Mouse (Mus musculus): ENCODE data around the gene Shisa7. TPM values are rescaled to one million over a fixed set of nuclear protein-coding genes. Genes with fewer than 3 reads are reported as not detected.
"Not testable (repeated sequence)": the region's sequence is repeated elsewhere in the genome, so short reads cannot be mapped to it uniquely, and the experiment has no call there.

Gene Shisa7
- polyA plus RNA-seq, 2 experiments = 0.54 to 4.2 TPM

DNA sequence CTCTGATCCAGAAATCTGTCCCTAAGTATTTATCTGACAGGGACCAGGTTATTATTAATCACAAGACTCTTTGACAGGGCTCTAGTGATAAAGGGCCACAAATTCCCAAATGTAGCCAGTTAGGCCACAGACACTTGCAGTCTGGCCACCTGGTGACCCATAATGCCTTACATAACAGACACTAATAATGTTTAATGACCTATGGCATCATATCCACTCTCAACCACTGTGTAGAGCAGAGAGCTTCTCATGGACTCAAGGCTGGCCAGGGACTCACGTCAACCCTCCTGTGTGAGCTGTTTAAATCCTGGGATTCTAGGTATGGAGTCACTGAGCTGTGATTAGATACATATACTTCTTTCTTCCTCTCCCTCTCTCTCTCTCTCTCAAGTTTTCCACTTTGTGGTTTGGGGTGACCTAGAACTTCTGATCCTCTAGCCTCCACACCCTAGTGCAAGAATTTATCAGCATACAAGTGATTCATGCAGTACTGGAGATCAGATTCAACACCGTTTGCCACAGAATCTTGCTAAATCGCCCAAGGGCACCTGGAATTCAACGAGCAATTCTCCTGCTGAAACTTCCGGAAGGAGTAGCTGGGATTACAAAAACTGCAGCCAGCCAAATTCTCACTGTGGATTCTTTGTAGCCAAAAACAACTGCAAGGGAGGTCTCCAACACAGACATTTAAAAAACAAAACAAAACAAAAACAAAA is 19.8 kb upstream of the Shisa7 start:
- H3K36me3 ChIP-seq (ENCODE audit: control insufficient read depth, insufficient read depth, low read length) = no peaks in the 10 kb centered on the region
- TF ChIP-seq POLR2A (IDR thresholded peaks at IDR 0.05; ENCODE audit: borderline replicate concordance, extremely low read depth, insufficient read depth, insufficient read length) = no peak
- no peak overlapping the region for H3K4me3 ChIP-seq (replicated peaks; ENCODE audit: low read length)
- H3K9me3 ChIP-seq (ENCODE audit: control insufficient read depth, low read length) = no peaks in the 10 kb centered on the region
- WGBS = 75% methylated on average over 5 of the region's 5 CpGs
- no peak overlapping the region for H3K9ac ChIP-seq (ENCODE audit: low read depth, low read length, severe bottlenecking)
- no peak for ATAC-seq (ENCODE audit: low FRiP score, low read depth)
- no peaks in the 10 kb centered on the region for H3K4me1 ChIP-seq (ENCODE audit: control insufficient read depth, insufficient read depth, low read length)
- no peak for DNase-seq (ENCODE audit: low spot score)
- no peaks in the 10 kb centered on the region for H3K27me3 ChIP-seq (ENCODE audit: control insufficient read depth, insufficient read depth, low read length)
- H3K4me2 ChIP-seq (replicated peaks; ENCODE audit: low read depth, low read length, severe bottlenecking) = no peak overlapping the region
- H3K27ac ChIP-seq (replicated peaks; ENCODE audit: low read depth, low read length) = no peak overlapping the region

DNA sequence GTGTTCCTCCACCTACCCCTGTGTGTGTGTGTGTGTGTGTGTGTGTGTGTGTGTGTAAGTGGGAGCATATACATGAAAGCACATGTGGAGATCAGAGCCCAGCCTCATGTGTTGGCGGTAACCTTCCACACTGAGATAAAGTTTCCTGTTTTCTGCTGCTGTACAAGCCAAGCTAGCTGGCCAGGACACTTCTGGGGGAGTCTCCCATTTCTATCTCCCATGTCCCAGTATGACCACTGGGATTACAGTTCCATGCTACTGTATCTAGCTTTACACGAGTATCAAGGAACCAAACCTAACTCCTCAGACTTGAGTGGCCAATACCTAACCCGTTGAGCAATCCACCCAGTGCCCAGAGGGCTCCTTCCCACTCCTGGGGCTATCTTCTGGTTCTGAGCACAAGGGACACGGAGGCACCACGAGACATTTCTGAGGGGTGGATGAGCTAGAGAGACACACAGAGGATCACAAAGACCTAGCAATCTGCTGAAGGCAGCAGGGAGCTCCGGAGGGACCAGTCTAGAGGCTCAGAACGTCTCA is 19.1 kb upstream of the Shisa7 start:
- H3K27ac ChIP-seq (replicated peaks; ENCODE audit: low read depth, low read length) = no peak overlapping the region

DNA sequence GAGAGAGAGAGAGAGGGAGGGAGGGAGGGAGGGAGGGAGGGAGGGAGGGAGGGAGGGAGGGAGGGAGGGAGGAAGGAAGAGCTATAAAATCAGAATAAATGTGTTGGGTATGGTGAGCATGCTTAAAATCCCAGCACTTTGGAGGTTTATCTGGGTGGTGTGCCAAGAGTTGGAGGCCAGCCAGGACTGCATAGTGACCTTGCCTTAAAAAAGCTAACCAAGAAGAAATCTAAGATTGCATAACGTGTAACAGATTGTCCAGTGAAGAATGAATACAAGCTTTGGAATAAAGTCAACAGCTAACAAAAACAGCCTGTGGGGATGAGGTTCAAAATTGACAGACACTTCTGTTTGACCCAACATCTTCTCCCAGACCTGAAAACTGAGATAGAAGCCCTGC is 18.5 kb upstream of the Shisa7 start:
- TF ChIP-seq POLR2A (IDR thresholded peaks at IDR 0.05; ENCODE audit: borderline replicate concordance, extremely low read depth, insufficient read depth, insufficient read length) = no peak
- Histone ChIP-seq H3K4me3 (replicated peaks; ENCODE audit: low read length) (no peak overlapping the region), H3K9ac (ENCODE audit: low read depth, low read length, severe bottlenecking) (no peak overlapping the region), H3K27ac (replicated peaks; ENCODE audit: low read depth, low read length) (no peak overlapping the region), H3K4me2 (replicated peaks; ENCODE audit: low read depth, low read length, severe bottlenecking) (no peak overlapping the region), H3K4me1 (ENCODE audit: control insufficient read depth, insufficient read depth, low read length) (no peaks in the 10 kb centered on the region), H3K9me3 (ENCODE audit: control insufficient read depth, low read length) (no peaks in the 10 kb centered on the region), H3K36me3 (ENCODE audit: control insufficient read depth, insufficient read depth, low read length) (no peaks in the 10 kb centered on the region), H3K27me3 (ENCODE audit: control insufficient read depth, insufficient read depth, low read length) (no peaks in the 10 kb centered on the region)
- ATAC-seq (ENCODE audit: low FRiP score, low read depth) = no peak
- DNase-seq (ENCODE audit: low spot score) = peak; percentile 67
- 20% methylated on average over 1 of the region's 1 CpGs for WGBS

More for the DNA sequence above, 19.1 kb upstream of the Shisa7 start:
- H3K4me1 ChIP-seq (ENCODE audit: control insufficient read depth, insufficient read depth, low read length) = no peaks in the 10 kb centered on the region
- no peak overlapping the region for H3K4me3 ChIP-seq (replicated peaks; ENCODE audit: low read length)
- H3K4me2 ChIP-seq (replicated peaks; ENCODE audit: low read depth, low read length, severe bottlenecking) = no peak overlapping the region
- no peaks in the 10 kb centered on the region for H3K36me3 ChIP-seq (ENCODE audit: control insufficient read depth, insufficient read depth, low read length)
- no peak overlapping the region for H3K9ac ChIP-seq (ENCODE audit: low read depth, low read length, severe bottlenecking)
- TF ChIP-seq POLR2A (IDR thresholded peaks at IDR 0.05; ENCODE audit: borderline replicate concordance, extremely low read depth, insufficient read depth, insufficient read length) = no peak
- WGBS = 74% methylated on average over 7 of the region's 7 CpGs
- ATAC-seq (ENCODE audit: low FRiP score, low read depth) = no peak
- no peaks in the 10 kb centered on the region for H3K9me3 ChIP-seq (ENCODE audit: control insufficient read depth, low read length)
- H3K27me3 ChIP-seq (ENCODE audit: control insufficient read depth, insufficient read depth, low read length) = no peaks in the 10 kb centered on the region
- no peak for DNase-seq (ENCODE audit: low spot score)

DNA sequence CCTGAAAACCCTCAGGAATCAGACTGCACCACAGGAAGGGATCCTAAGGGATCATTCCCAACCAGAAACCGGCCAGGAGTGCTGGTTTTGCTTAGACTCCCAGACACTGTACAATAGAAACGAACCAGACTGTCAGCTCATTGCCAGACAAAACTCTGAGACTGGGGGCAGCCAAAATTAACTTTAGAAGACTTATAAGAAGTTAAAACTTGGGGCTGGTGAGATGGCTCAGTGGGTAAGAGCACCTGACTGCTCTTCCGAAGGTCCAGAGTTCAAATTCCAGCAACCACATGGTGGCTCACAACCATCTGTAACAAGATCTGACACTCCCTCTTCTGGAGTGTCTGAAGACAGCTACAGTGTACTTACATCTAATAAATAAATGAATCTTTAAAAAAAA is 16.4 kb upstream of the Shisa7 start:
- not testable (repeated sequence) for H3K9ac ChIP-seq (ENCODE audit: low read depth, low read length, severe bottlenecking)

DNA sequence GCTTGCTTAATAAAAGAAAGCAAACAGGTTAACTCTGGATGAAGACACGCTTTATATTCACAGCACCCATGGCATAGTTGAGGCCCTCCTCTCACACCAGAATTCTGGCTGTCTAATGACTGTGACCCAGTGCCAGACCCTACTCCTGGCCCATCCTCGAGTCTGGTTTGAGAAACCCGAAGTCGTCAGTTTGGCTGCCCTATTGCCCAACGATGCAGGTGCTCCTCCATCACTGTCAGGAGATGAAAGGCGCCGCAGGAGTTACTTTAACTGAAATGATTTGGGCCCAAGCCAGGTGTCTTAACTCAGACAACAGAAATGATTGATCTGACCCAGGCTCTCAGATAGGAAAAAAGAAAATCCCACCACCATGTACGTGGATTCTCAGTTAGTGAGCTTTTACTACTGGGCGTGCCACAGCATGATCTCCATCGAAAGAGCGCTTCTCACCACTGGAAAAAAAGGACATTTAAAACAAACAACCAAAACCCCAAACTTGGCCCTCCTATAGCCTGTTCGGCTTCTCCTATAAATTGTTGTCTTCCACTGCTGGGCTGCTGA is 15.0 kb upstream of the Shisa7 start:
- Histone ChIP-seq H3K4me3 (replicated peaks; ENCODE audit: low read length) (no peak overlapping the region), H3K9me3 (ENCODE audit: control insufficient read depth, low read length) (no peaks in the 10 kb centered on the region), H3K36me3 (ENCODE audit: control insufficient read depth, insufficient read depth, low read length) (no peaks in the 10 kb centered on the region), H3K27ac (replicated peaks; ENCODE audit: low read depth, low read length) (no peak overlapping the region), H3K9ac (ENCODE audit: low read depth, low read length, severe bottlenecking) (no peak overlapping the region), H3K27me3 (ENCODE audit: control insufficient read depth, insufficient read depth, low read length) (no peaks in the 10 kb centered on the region), H3K4me2 (replicated peaks; ENCODE audit: low read depth, low read length, severe bottlenecking) (no peak overlapping the region), H3K4me1 (ENCODE audit: control insufficient read depth, insufficient read depth, low read length) (no peaks in the 10 kb centered on the region)
- TF ChIP-seq POLR2A (IDR thresholded peaks at IDR 0.05; ENCODE audit: borderline replicate concordance, extremely low read depth, insufficient read depth, insufficient read length) = no peak
- 60% methylated on average over 12 of the region's 12 CpGs for WGBS
- ATAC-seq (ENCODE audit: low FRiP score, low read depth) (no peak), DNase-seq (ENCODE audit: low spot score) (peak; percentile 54)

More for the DNA sequence above, 16.4 kb upstream of the Shisa7 start:
- ATAC-seq (ENCODE audit: low FRiP score, low read depth); H3K4me3 ChIP-seq (replicated peaks; ENCODE audit: low read length); H3K27me3 ChIP-seq (ENCODE audit: control insufficient read depth, insufficient read depth, low read length); H3K27ac ChIP-seq (replicated peaks; ENCODE audit: low read depth, low read length); H3K4me1 ChIP-seq (ENCODE audit: control insufficient read depth, insufficient read depth, low read length); H3K9me3 ChIP-seq (ENCODE audit: control insufficient read depth, low read length); H3K4me2 ChIP-seq (replicated peaks; ENCODE audit: low read depth, low read length, severe bottlenecking); H3K36me3 ChIP-seq (ENCODE audit: control insufficient read depth, insufficient read depth, low read length); DNase-seq (ENCODE audit: low spot score): not testable (repeated sequence)
- WGBS = 72% methylated on average over 3 of the region's 3 CpGs
